Mouse (Mus musculus) hindbrain, postnatal 0 days (tissue): ENCODE measurements at regions not wholly inside any gene's neighbourhood (a gene's known extent, or its start where the extent isn't known, plus 50 kb on each side); places are given as distances from the start of the nearest gene placed in this dataset.

Source experiments
- ATAC-seq: fragments of 200-750 bp; cut with Nextera tagmentation; 2 replicates; pipeline ENCODE4 v1.8.0; 2017; ENCODE audit warnings: mild to moderate bottlenecking, moderate TSS enrichment, moderate library complexity
- DNase-seq: peaks from one replicate; pipeline ENCODE4 v3.0.0-alpha.2; 2015; ENCODE audit warnings: low spot score
- H3K27ac ChIP-seq: fragments of 300-500 bp; sonication (generic); 2 replicates; pipeline ENCODE4 v1.5.1; 2014; ENCODE audit warnings: mild to moderate bottlenecking
- H3K27me3 ChIP-seq: fragments of 300-500 bp; sonication (generic); 2 replicates; pipeline ENCODE4 v1.6.1; 2014; ENCODE audit warnings: low read length, mixed read lengths; ENCODE audit not compliant: insufficient read depth
- H3K36me3 ChIP-seq: fragments of 300-500 bp; sonication (generic); 2 replicates; pipeline ENCODE4 v1.6.1; 2014; ENCODE audit warnings: low read length, mixed read lengths; ENCODE audit not compliant: insufficient read depth
- H3K4me1 ChIP-seq: fragments of 300-500 bp; sonication (generic); 2 replicates; pipeline ENCODE4 v1.6.1; 2014; ENCODE audit warnings: antibody characterized with exemption, low read length, mixed read lengths; ENCODE audit not compliant: insufficient read depth
- H3K4me2 ChIP-seq: fragments of 300-500 bp; sonication (generic); 2 replicates; pipeline ENCODE4 v1.6.1; 2014; ENCODE audit warnings: low read depth, mild to moderate bottlenecking, low read length, moderate library complexity, mixed read lengths
- H3K4me3 ChIP-seq: fragments of 300-500 bp; sonication (generic); 2 replicates; pipeline ENCODE4 v1.5.1; 2014; ENCODE audit warnings: low read length
- H3K9ac ChIP-seq: fragments of 300-500 bp; sonication (generic); replicated peaks from 2 replicates; pipeline ENCODE4 v1.6.1; 2014; ENCODE audit warnings: mild to moderate bottlenecking, low read length, moderate library complexity, mixed read lengths
- H3K9me3 ChIP-seq: fragments of 300-500 bp; sonication (generic); 2 replicates; pipeline ENCODE4 v1.6.1; 2016; ENCODE audit warnings: low read length, mixed read lengths
- CTCF ChIP-seq: IDR thresholded peaks from 2 replicates; pipeline ENCODE4 v1.5.1; 2016; ENCODE audit warnings: antibody characterized with exemption, control low read depth, low read depth
- WGBS: fragments of 180-500 bp; shearing (Covaris S2); extraction: QIAGEN DNeasy Blood & Tissue Kit; methylation state at CpG from one replicate; pipeline ENCODE4 v1.1.7; 2014; 5-methylcytosine and 5-hydroxymethylcytosine counted together

GRCm38 (mm10) chr2:139041671-139042273 is 451.9 kb upstream of the Sptlc3 start:
- Histone ChIP-seq H3K4me3 (no peak overlapping the region), H3K4me2 (no peak overlapping the region), H3K4me1 (no peaks in the 10 kb centered on the region), H3K36me3 (no peaks in the 10 kb centered on the region), H3K9me3 (no peaks in the 10 kb centered on the region), H3K27me3 (no peaks in the 10 kb centered on the region), H3K27ac (no peak overlapping the region), H3K9ac (no peak overlapping the region)
- TF ChIP-seq CTCF, result no peak
- ATAC-seq (no peak), DNase-seq (no peak)
- 78% methylated on average over 3 of the region's 3 CpGs for whole genome bisulfite sequencing

- no peak for ATAC-seq
- no peak for TF ChIP-seq CTCF
- 85% methylated on average over 3 of the region's 3 CpGs for WGBS
Measured at GRCm38 (mm10) chr2:139044684-139045083, 449.0 kb upstream of the Sptlc3 start.

GRCm38 (mm10) chr2:139055249-139055648 is 438.5 kb upstream of the Sptlc3 start:
- DNase-seq (no peak), ATAC-seq (no peak)
- H3K27me3 ChIP-seq, result no peaks in the 10 kb centered on the region
- H3K27ac ChIP-seq, result no peak overlapping the region
- no peak overlapping the region for H3K4me3 ChIP-seq
- H3K9me3 ChIP-seq, result no peaks in the 10 kb centered on the region
- no peak for TF ChIP-seq CTCF
- no peak overlapping the region for H3K4me2 ChIP-seq
- no peaks in the 10 kb centered on the region for H3K4me1 ChIP-seq
- H3K9ac ChIP-seq, result no peak overlapping the region
- no peaks in the 10 kb centered on the region for H3K36me3 ChIP-seq
- 70% methylated on average over 2 of the region's 2 CpGs for WGBS

More at GRCm38 (mm10) chr2:139044684-139045083, 449.0 kb upstream of the Sptlc3 start:
- Histone ChIP-seq H3K36me3 (no peaks in the 10 kb centered on the region), H3K27me3 (no peaks in the 10 kb centered on the region), H3K9ac (no peak overlapping the region), H3K9me3 (no peaks in the 10 kb centered on the region), H3K4me1 (no peaks in the 10 kb centered on the region), H3K4me3 (no peak overlapping the region), H3K27ac (no peak overlapping the region), H3K4me2 (no peak overlapping the region)
- DNase-seq, result no peak

DNA sequence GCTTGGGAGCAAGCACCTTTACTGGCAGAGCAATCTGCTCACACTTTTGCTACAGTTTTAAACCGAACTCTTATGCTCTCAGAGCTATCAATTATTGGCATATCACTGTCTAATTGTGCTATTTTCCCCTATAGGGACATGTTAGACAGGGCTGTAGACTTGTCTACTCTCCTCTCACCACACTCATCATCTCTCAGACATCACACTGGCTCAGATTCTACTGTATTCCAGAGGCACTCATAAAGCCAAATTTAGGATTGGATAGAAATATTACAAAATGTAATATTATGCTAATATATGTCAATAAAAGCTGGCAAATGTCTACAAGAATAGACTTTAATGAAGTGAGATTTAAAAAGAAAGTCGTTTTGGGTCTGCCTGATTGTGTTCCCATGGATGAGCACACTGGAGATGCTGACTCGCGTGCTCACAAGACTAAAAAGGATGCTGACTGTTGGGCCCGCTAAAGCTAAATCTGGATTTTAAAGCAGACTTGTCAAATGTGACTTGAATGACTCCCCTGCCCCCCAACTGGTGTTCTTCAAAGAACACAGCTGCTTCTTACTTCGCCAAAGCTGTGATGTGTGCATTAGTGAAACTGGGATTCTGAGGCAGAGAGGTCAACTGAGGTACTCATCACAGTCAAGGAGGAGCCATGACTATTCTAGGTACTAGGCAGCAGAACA is 424.3 kb upstream of the Sptlc3 start:
- H3K4me2 ChIP-seq, result no peak overlapping the region
- no peaks in the 10 kb centered on the region for H3K27me3 ChIP-seq
- no peak overlapping the region for H3K4me3 ChIP-seq
- H3K27ac ChIP-seq, result no peak overlapping the region
- no peak for DNase-seq
- ATAC-seq, result no peak
- no peaks in the 10 kb centered on the region for H3K4me1 ChIP-seq
- no peaks in the 10 kb centered on the region for H3K36me3 ChIP-seq
- no peaks in the 10 kb centered on the region for H3K9me3 ChIP-seq
- no peak for TF ChIP-seq CTCF
- WGBS, result 83% methylated on average over 6 of the region's 6 CpGs
- no peak overlapping the region for H3K9ac ChIP-seq

DNA sequence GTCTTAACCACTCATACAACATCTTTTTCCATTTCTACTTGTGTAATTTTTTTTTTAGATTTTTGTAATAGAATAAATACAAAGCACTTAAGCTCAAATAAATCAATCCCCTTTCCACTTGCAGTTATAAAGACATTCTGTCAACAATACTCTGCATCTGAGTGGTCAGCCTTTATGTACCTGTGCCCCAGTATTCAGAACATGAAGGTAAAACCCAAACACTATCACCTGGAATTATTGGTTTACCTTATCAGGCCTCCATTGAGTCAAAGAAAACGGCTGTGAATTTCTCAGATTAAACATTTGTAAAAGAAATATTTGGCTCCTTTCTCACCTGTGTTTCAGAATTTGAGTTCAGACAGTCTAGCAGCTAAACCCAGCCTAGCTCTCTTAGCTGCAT is 422.0 kb upstream of the Sptlc3 start:
- Histone ChIP-seq H3K9ac (no peak overlapping the region), H3K4me2 (no peak overlapping the region), H3K4me3 (no peak overlapping the region), H3K36me3 (no peaks in the 10 kb centered on the region), H3K4me1 (no peaks in the 10 kb centered on the region), H3K27me3 (no peaks in the 10 kb centered on the region), H3K27ac (no peak overlapping the region), H3K9me3 (no peaks in the 10 kb centered on the region)
- ATAC-seq (no peak), DNase-seq (no peak)
- 80% methylated on average over 1 of the region's 1 CpGs for WGBS
- no peak for TF ChIP-seq CTCF

DNA sequence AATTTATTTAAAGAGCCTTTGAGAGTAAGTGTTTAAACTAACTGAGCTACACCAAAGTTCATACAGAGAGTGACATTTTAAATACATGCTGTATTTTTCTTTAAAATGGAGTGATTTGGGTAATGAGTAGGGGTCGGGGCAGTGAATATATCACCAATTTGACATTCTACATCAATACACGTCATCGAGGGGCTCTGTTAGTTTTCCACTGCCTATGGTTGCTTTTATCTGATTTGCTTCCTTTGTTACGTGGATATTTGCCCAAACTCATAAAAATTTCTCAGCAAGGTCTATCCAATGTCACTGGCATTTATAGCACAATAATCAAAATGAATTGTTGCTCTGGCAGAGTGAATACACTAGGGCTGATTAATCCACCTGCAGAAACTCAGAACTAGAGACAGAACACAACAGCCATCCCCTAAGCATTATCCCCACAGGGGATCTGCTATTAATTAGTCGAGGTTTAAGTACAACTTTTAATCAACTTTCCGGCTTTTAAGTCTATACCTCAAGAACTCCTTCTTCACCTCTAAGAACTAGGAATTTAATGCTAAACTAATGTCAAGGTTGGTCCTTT is 400.1 kb upstream of the Sptlc3 start:
- Histone ChIP-seq H3K4me3 (no peak overlapping the region), H3K4me2 (no peak overlapping the region), H3K9me3 (no peaks in the 10 kb centered on the region), H3K27me3 (no peaks in the 10 kb centered on the region), H3K9ac (no peak overlapping the region), H3K4me1 (no peaks in the 10 kb centered on the region), H3K27ac (no peak overlapping the region), H3K36me3 (no peaks in the 10 kb centered on the region)
- ATAC-seq (no peak), DNase-seq (no peak)
- no peak for TF ChIP-seq CTCF
- 77% methylated on average over 6 of the region's 6 CpGs for WGBS

DNA sequence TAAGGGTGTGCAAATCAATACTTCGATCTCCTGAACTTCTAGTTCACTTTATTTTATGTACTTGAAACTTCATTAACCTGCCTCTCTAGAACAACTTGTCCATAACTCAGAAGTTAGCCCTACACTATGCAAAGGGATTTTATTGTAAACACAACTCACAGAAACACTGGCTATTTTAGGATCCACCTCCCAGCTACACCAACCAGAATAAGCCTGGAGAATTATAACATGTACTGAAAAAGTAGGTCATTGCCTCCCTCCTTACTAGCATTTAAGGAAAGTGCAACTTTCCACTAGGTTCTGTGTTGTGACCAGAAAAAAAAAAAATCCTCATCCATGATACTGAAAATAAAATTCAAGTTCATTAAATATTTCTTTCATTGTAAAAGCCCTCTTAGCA is 382.0 kb upstream of the Sptlc3 start:
- no peak overlapping the region for H3K27ac ChIP-seq

More for the DNA sequence above, 382.0 kb upstream of the Sptlc3 start:
- ATAC-seq (no peak), DNase-seq (no peak)
- WGBS, result 88% methylated on average over 1 of the region's 1 CpGs
- H3K36me3 ChIP-seq, result no peaks in the 10 kb centered on the region
- H3K4me3 ChIP-seq, result no peak overlapping the region
- no peaks in the 10 kb centered on the region for H3K27me3 ChIP-seq
- H3K9me3 ChIP-seq, result no peaks in the 10 kb centered on the region
- H3K4me2 ChIP-seq, result no peak overlapping the region
- H3K4me1 ChIP-seq, result no peaks in the 10 kb centered on the region
- no peak for TF ChIP-seq CTCF
- no peak overlapping the region for H3K9ac ChIP-seq
